Mouse (Mus musculus): ENCODE measurements at regions not wholly inside any gene's neighbourhood (a gene's known extent, or its start where the extent isn't known, plus 50 kb on each side); places are given as distances from the start of the nearest gene placed in this dataset.

GRCm38 (mm10) chr15:87369381-87369780 is 174.7 kb upstream of the Fam19a5 start:
- 95% methylated on average over 3 of the region's 3 CpGs for WGBS
- ATAC-seq (ENCODE audit: insufficient number of reproducible peaks, low FRiP score, low TSS enrichment, low read depth) (no peak), DNase-seq (ENCODE audit: low spot score) (no peak)
- no peak overlapping the region for H3K4me2 ChIP-seq (ENCODE audit: low read depth, severe bottlenecking)
- H3K4me1 ChIP-seq (ENCODE audit: control insufficient read depth, insufficient read depth, low read length) = no peaks in the 10 kb centered on the region
- H3K9ac ChIP-seq (ENCODE audit: low read length) = no peak overlapping the region
- no peaks in the 10 kb centered on the region for H3K27me3 ChIP-seq (ENCODE audit: control insufficient read depth, insufficient read depth, low read length)
- H3K36me3 ChIP-seq (ENCODE audit: control insufficient read depth, insufficient read depth, low read length) = no peaks in the 10 kb centered on the region
- no peaks in the 10 kb centered on the region for H3K9me3 ChIP-seq (ENCODE audit: control insufficient read depth, low read length)
- H3K4me3 ChIP-seq (ENCODE audit: low read depth, low read length) = no peak overlapping the region
- H3K27ac ChIP-seq (replicated peaks; ENCODE audit: low read depth, low read length) = no peak overlapping the region

- no peak overlapping the region for H3K4me3 ChIP-seq (ENCODE audit: low read depth, low read length)
Observed at GRCm38 (mm10) chr15:87369836-87370235, 174.3 kb upstream of the Fam19a5 start.

GRCm38 (mm10) chr15:87370761-87371160 is 173.3 kb upstream of the Fam19a5 start:
- H3K27ac ChIP-seq (replicated peaks; ENCODE audit: low read depth, low read length) = no peak overlapping the region
- no peak overlapping the region for H3K4me3 ChIP-seq (ENCODE audit: low read depth, low read length)
- 81% methylated on average over 7 of the region's 7 CpGs for WGBS
- ATAC-seq (ENCODE audit: insufficient number of reproducible peaks, low FRiP score, low TSS enrichment, low read depth) = no peak
- no peaks in the 10 kb centered on the region for H3K9me3 ChIP-seq (ENCODE audit: control insufficient read depth, low read length)
- no peaks in the 10 kb centered on the region for H3K36me3 ChIP-seq (ENCODE audit: control insufficient read depth, insufficient read depth, low read length)
- no peak for DNase-seq (ENCODE audit: low spot score)
- no peaks in the 10 kb centered on the region for H3K27me3 ChIP-seq (ENCODE audit: control insufficient read depth, insufficient read depth, low read length)
- H3K4me1 ChIP-seq (ENCODE audit: control insufficient read depth, insufficient read depth, low read length) = no peaks in the 10 kb centered on the region
- no peak overlapping the region for H3K4me2 ChIP-seq (ENCODE audit: low read depth, severe bottlenecking)
- no peak overlapping the region for H3K9ac ChIP-seq (ENCODE audit: low read length)

More at GRCm38 (mm10) chr15:87369836-87370235, 174.3 kb upstream of the Fam19a5 start:
- H3K4me1 ChIP-seq (ENCODE audit: control insufficient read depth, insufficient read depth, low read length) = no peaks in the 10 kb centered on the region
- ATAC-seq (ENCODE audit: insufficient number of reproducible peaks, low FRiP score, low TSS enrichment, low read depth) = no peak
- no peak overlapping the region for H3K27ac ChIP-seq (replicated peaks; ENCODE audit: low read depth, low read length)
- H3K9me3 ChIP-seq (ENCODE audit: control insufficient read depth, low read length) = no peaks in the 10 kb centered on the region
- DNase-seq (ENCODE audit: low spot score) = no peak
- no peaks in the 10 kb centered on the region for H3K27me3 ChIP-seq (ENCODE audit: control insufficient read depth, insufficient read depth, low read length)
- WGBS = 90% methylated on average over 9 of the region's 9 CpGs
- no peak overlapping the region for H3K4me2 ChIP-seq (ENCODE audit: low read depth, severe bottlenecking)
- H3K36me3 ChIP-seq (ENCODE audit: control insufficient read depth, insufficient read depth, low read length) = no peaks in the 10 kb centered on the region
- no peak overlapping the region for H3K9ac ChIP-seq (ENCODE audit: low read length)

GRCm38 (mm10) chr15:87374670-87375069 is 169.4 kb upstream of the Fam19a5 start:
- Histone ChIP-seq H3K4me3 (ENCODE audit: low read depth, low read length) (no peak overlapping the region), H3K27ac (replicated peaks; ENCODE audit: low read depth, low read length) (no peak overlapping the region), H3K4me1 (ENCODE audit: control insufficient read depth, insufficient read depth, low read length) (no peaks in the 10 kb centered on the region), H3K36me3 (ENCODE audit: control insufficient read depth, insufficient read depth, low read length) (no peaks in the 10 kb centered on the region), H3K9me3 (ENCODE audit: control insufficient read depth, low read length) (no peaks in the 10 kb centered on the region), H3K4me2 (ENCODE audit: low read depth, severe bottlenecking) (no peak overlapping the region), H3K27me3 (ENCODE audit: control insufficient read depth, insufficient read depth, low read length) (no peaks in the 10 kb centered on the region), H3K9ac (ENCODE audit: low read length) (no peak overlapping the region)
- WGBS = 86% methylated on average over 13 of the region's 13 CpGs
- no peak for ATAC-seq (ENCODE audit: insufficient number of reproducible peaks, low FRiP score, low TSS enrichment, low read depth)
- no peak for DNase-seq (ENCODE audit: low spot score)

- DNase-seq (ENCODE audit: low spot score) (no peak), ATAC-seq (ENCODE audit: insufficient number of reproducible peaks, low FRiP score, low TSS enrichment, low read depth) (no peak)
- no peak overlapping the region for H3K27ac ChIP-seq (replicated peaks; ENCODE audit: low read depth, low read length)
- H3K4me3 ChIP-seq (ENCODE audit: low read depth, low read length) = no peak overlapping the region
- no peak overlapping the region for H3K9ac ChIP-seq (ENCODE audit: low read length)
- no peaks in the 10 kb centered on the region for H3K27me3 ChIP-seq (ENCODE audit: control insufficient read depth, insufficient read depth, low read length)
- no peaks in the 10 kb centered on the region for H3K36me3 ChIP-seq (ENCODE audit: control insufficient read depth, insufficient read depth, low read length)
- H3K4me2 ChIP-seq (ENCODE audit: low read depth, severe bottlenecking) = no peak overlapping the region
- H3K4me1 ChIP-seq (ENCODE audit: control insufficient read depth, insufficient read depth, low read length) = no peaks in the 10 kb centered on the region
- WGBS = 79% methylated on average over 14 of the region's 14 CpGs
- H3K9me3 ChIP-seq (ENCODE audit: control insufficient read depth, low read length) = no peaks in the 10 kb centered on the region
Observed at GRCm38 (mm10) chr15:87375596-87376194, 168.4 kb upstream of the Fam19a5 start.

GRCm38 (mm10) chr15:87383551-87384265 is 160.4 kb upstream of the Fam19a5 start:
- WGBS = 32% methylated on average over 6 of the region's 6 CpGs
- no peak for ATAC-seq (ENCODE audit: insufficient number of reproducible peaks, low FRiP score, low TSS enrichment, low read depth)
- H3K9me3 ChIP-seq (ENCODE audit: control insufficient read depth, low read length) = no peaks in the 10 kb centered on the region
- no peak for DNase-seq (ENCODE audit: low spot score)
- H3K4me2 ChIP-seq (ENCODE audit: low read depth, severe bottlenecking) = no peak overlapping the region
- H3K4me3 ChIP-seq (ENCODE audit: low read depth, low read length) = no peak overlapping the region
- H3K27ac ChIP-seq (replicated peaks; ENCODE audit: low read depth, low read length) = no peak overlapping the region
- no peaks in the 10 kb centered on the region for H3K27me3 ChIP-seq (ENCODE audit: control insufficient read depth, insufficient read depth, low read length)
- H3K36me3 ChIP-seq (ENCODE audit: control insufficient read depth, insufficient read depth, low read length) = no peaks in the 10 kb centered on the region
- no peak overlapping the region for H3K9ac ChIP-seq (ENCODE audit: low read length)
- H3K4me1 ChIP-seq (ENCODE audit: control insufficient read depth, insufficient read depth, low read length) = no peaks in the 10 kb centered on the region

- no peak for ATAC-seq (ENCODE audit: insufficient number of reproducible peaks, low FRiP score, low TSS enrichment, low read depth)
Observed at GRCm38 (mm10) chr15:87384279-87385066, 159.6 kb upstream of the Fam19a5 start.

GRCm38 (mm10) chr15:87386513-87386983 is 157.6 kb upstream of the Fam19a5 start:
- no peaks in the 10 kb centered on the region for H3K27me3 ChIP-seq (ENCODE audit: control insufficient read depth, insufficient read depth, low read length)
- WGBS = 86% methylated on average over 6 of the region's 6 CpGs
- no peak for ATAC-seq (ENCODE audit: insufficient number of reproducible peaks, low FRiP score, low TSS enrichment, low read depth)
- no peak overlapping the region for H3K4me2 ChIP-seq (ENCODE audit: low read depth, severe bottlenecking)
- H3K4me3 ChIP-seq (ENCODE audit: low read depth, low read length) = no peak overlapping the region
- no peak overlapping the region for H3K27ac ChIP-seq (replicated peaks; ENCODE audit: low read depth, low read length)
- no peak overlapping the region for H3K9ac ChIP-seq (ENCODE audit: low read length)
- no peaks in the 10 kb centered on the region for H3K36me3 ChIP-seq (ENCODE audit: control insufficient read depth, insufficient read depth, low read length)
- H3K9me3 ChIP-seq (ENCODE audit: control insufficient read depth, low read length) = no peaks in the 10 kb centered on the region
- no peaks in the 10 kb centered on the region for H3K4me1 ChIP-seq (ENCODE audit: control insufficient read depth, insufficient read depth, low read length)
- no peak for DNase-seq (ENCODE audit: low spot score)

More at GRCm38 (mm10) chr15:87384279-87385066, 159.6 kb upstream of the Fam19a5 start:
- Histone ChIP-seq H3K9me3 (ENCODE audit: control insufficient read depth, low read length) (no peaks in the 10 kb centered on the region), H3K4me3 (ENCODE audit: low read depth, low read length) (no peak overlapping the region), H3K27me3 (ENCODE audit: control insufficient read depth, insufficient read depth, low read length) (no peaks in the 10 kb centered on the region), H3K27ac (replicated peaks; ENCODE audit: low read depth, low read length) (no peak overlapping the region), H3K4me2 (ENCODE audit: low read depth, severe bottlenecking) (no peak overlapping the region), H3K4me1 (ENCODE audit: control insufficient read depth, insufficient read depth, low read length) (no peaks in the 10 kb centered on the region), H3K9ac (ENCODE audit: low read length) (no peak overlapping the region), H3K36me3 (ENCODE audit: control insufficient read depth, insufficient read depth, low read length) (no peaks in the 10 kb centered on the region)
- 73% methylated on average over 13 of the region's 13 CpGs for WGBS
- DNase-seq (ENCODE audit: low spot score) = no peak
